24 mouse cellular contexts compared by ENCODE assay signal in the genomic region with DNA sequence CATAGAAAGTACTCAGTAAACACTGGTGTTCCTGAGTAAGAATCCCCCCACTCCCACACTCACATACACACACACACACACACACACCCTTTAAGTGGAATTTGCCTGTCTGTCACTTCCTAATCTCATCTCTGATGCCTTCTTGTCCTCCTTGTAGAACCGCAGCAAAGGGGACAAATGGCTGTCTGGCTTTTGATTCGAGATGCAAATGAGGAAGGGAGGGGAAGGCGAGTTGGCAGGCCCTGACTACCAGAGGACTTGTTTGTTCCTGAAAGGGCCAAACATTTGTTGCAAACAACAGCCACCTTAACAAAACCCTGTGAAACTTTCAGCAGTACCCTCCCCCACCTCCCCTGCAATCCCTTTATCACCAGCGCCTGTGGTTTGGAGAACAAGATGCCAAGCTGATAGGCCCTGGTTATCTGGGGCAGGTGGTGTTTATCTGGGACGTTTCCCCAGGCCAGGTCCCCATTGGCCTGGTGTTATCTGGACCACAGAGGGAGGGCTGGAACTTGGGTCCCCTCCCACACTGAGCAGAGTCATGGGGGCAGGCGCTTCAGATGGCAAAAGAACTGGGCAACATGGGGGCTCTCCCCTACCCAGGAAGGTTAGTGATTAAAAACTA.
DNase-seq lines count a peak whose midpoint lies in the region; ATAC-seq lines count a peak whose summit lies in the region.
"Had no signal": no experiment of that assay in that cellular context is flagged by ENCODE, and none has a peak within 500 bp of the region (broad histone marks: within the 10 kb centered on the region; RNA-seq: fewer than 3 reads in every experiment).

No protein-coding gene starts in this region.

- H3K4me3 ChIP-seq in liver, embryonic 12.5 days: no peak overlapping the region
- no peak overlapping the region for H3K4me3 ChIP-seq in heart, embryonic 11.5 days (ENCODE audit: low read depth, low read length)
- no peak overlapping the region for H3K4me3 ChIP-seq in heart, embryonic 12.5 days
- H3K4me3 ChIP-seq: megakaryocyte, embryonic 14.5 days; neural tube, embryonic 12.5 days had no signal

- no peak overlapping the region for H3K9ac ChIP-seq in liver, embryonic 12.5 days
- no peak overlapping the region for H3K9ac ChIP-seq in heart, embryonic 11.5 days (ENCODE audit: low read depth, low read length)
- H3K9ac ChIP-seq in heart, embryonic 12.5 days: no peak overlapping the region
- H3K9ac ChIP-seq: neural tube, embryonic 12.5 days had no signal

- WGBS in liver, embryonic 12.5 days (ENCODE audit: insufficient replicate concordance): 5% methylated on average over 6 of the region's 6 CpGs
- WGBS in heart, embryonic 11.5 days (ENCODE audit: insufficient replicate concordance): 16% methylated on average over 6 of the region's 6 CpGs
- WGBS in heart, embryonic 12.5 days: 14% methylated on average over 6 of the region's 6 CpGs

- peak overlapping the region; percentile 42; the same call in 1 of the 2 replicates for H3K27ac ChIP-seq in liver, embryonic 12.5 days
- H3K27ac ChIP-seq in heart, embryonic 11.5 days (ENCODE audit: low read depth, low read length): no peak overlapping the region
- H3K27ac ChIP-seq in heart, embryonic 12.5 days (ENCODE audit: poor library complexity, severe bottlenecking): no peak overlapping the region
- H3K27ac ChIP-seq: neural tube, embryonic 12.5 days had no signal

- H3K4me1 ChIP-seq in liver, embryonic 12.5 days: peaks cover 27% of the 10 kb centered on the region
- H3K4me1 ChIP-seq in heart, embryonic 11.5 days (ENCODE audit: control insufficient read depth, insufficient read depth, low read length): peaks cover 4% of the 10 kb centered on the region; the same call in 1 of the 2 replicates
- peaks cover 6% of the 10 kb centered on the region; the same call in 1 of the 2 replicates for H3K4me1 ChIP-seq in heart, embryonic 12.5 days (replicated peaks)
- H3K4me1 ChIP-seq: neural tube, embryonic 12.5 days had no signal

- H3K36me3 ChIP-seq in liver, embryonic 12.5 days: no peaks in the 10 kb centered on the region
- H3K36me3 ChIP-seq in heart, embryonic 11.5 days (ENCODE audit: control insufficient read depth, insufficient read depth, low read length): no peaks in the 10 kb centered on the region
- no peaks in the 10 kb centered on the region for H3K36me3 ChIP-seq in heart, embryonic 12.5 days
- H3K36me3 ChIP-seq: neural tube, embryonic 12.5 days had no signal

- peaks cover 55% of the 10 kb centered on the region for H3K27me3 ChIP-seq in liver, embryonic 12.5 days (replicated peaks)
- no peaks in the 10 kb centered on the region for H3K27me3 ChIP-seq in heart, embryonic 11.5 days (ENCODE audit: control insufficient read depth, insufficient read depth, low read length)
- H3K27me3 ChIP-seq in heart, embryonic 12.5 days (replicated peaks): peaks cover 36% of the 10 kb centered on the region
- H3K27me3 ChIP-seq: neural tube, embryonic 12.5 days had no signal

- H3K4me2 ChIP-seq in liver, embryonic 12.5 days: peak overlapping the region; percentile 54
- no peak overlapping the region for H3K4me2 ChIP-seq in heart, embryonic 11.5 days
- H3K4me2 ChIP-seq in heart, embryonic 12.5 days: no peak overlapping the region
- H3K4me2 ChIP-seq: neural tube, embryonic 12.5 days had no signal

- peak; percentile 20 for DNase-seq in testis, postnatal 14 days (ENCODE audit: low spot score)
- DNase-seq in testis, postnatal 10 days (ENCODE audit: low spot score): no peak
- DNase-seq in MEL-GATA-1-ER (ENCODE audit: extremely low read depth, low read depth): peak; percentile 71
- DNase-seq in kidney, adult 9 months: no peak
- DNase-seq: adrenal gland, adult 2 months; cerebellum, adult 11 months; cerebellum, postnatal 14 days; embryo, embryonic 11 days; heart, adult 11 months; heart, postnatal 36 days; layer of hippocampus, postnatal 36 days; left cerebral cortex, postnatal 4 days; lung, postnatal 14 days; right cerebral cortex, adult 18-20 months; thymus, adult 18-20 months had no signal

- H3K9me3 ChIP-seq in liver, embryonic 12.5 days (replicated peaks): no peaks in the 10 kb centered on the region
- no peaks in the 10 kb centered on the region for H3K9me3 ChIP-seq in heart, embryonic 11.5 days (replicated peaks; ENCODE audit: control insufficient read depth, low read length)
- H3K9me3 ChIP-seq in heart, embryonic 12.5 days (replicated peaks): no peaks in the 10 kb centered on the region
- H3K9me3 ChIP-seq: megakaryocyte, embryonic 14.5 days; neural tube, embryonic 12.5 days had no signal

- peak; percentile 94 for ATAC-seq in liver, embryonic 12.5 days
- peak; percentile 69 for ATAC-seq in megakaryocyte-erythroid progenitor cell, adult 5-6 weeks (replicated peaks; ENCODE audit: low FRiP score, low TSS enrichment, poor library complexity, severe bottlenecking)
- no peak for ATAC-seq in heart, embryonic 11.5 days (replicated peaks; ENCODE audit: insufficient number of reproducible peaks, low FRiP score, low TSS enrichment)
- no peak for ATAC-seq in heart, embryonic 12.5 days (ENCODE audit: insufficient number of reproducible peaks, low FRiP score)
- ATAC-seq: CD4-positive, CD25-positive, alpha-beta regulatory T cell, adult 4 months; hindbrain, embryonic 16.5 days; intestine, embryonic 16.5 days had no signal

Comparison
In these comparisons a context has a peak if more than half of its experiments do, and no peak if none do; other contexts are left out.
1. DNase-seq: peak in testis, postnatal 14 days (single experiment) and MEL-GATA-1-ER (single experiment); none in testis, postnatal 10 days (single experiment) and kidney, adult 9 months (single experiment).
2. ATAC-seq: peak in liver, embryonic 12.5 days (single experiment) and megakaryocyte-erythroid progenitor cell, adult 5-6 weeks (single experiment); none in heart, embryonic 11.5 days (single experiment) and heart, embryonic 12.5 days (single experiment).